Mouse (Mus musculus): Measurements from ENCODE around the gene Hdhd3. TPM values are rescaled to one million over a fixed set of nuclear protein-coding genes. Genes with fewer than 3 reads are reported as not detected.
A peak's percentile ranks its signal among the peaks of the same experiment; 100 is the strongest.

Hdhd3 gene
- polyA plus RNA-seq, 1 experiment from 2014 or later: 16.8 TPM

DNA sequence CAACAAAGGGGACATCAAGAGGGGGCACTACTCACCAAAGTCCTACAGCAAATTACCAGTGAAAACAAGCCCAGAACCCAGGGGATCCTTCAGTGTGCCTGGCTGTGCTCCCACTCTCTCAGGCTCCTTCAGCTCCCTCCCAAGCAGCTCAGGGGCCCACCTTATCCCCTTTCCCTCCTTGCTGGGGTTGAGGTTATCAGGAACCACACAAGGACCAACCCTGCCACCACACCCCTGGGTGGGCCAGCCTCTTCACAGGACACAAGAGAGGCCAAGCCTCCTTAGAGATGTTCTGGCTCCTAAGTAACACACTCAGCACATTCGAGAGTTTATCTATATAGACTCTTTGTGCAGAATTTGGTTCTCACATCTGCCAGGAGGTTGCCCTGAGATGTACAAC, 13.3 kb upstream of the Hdhd3 start:
- ATAC-seq (ENCODE audit: low FRiP score, low TSS enrichment): no peak
- Histone ChIP-seq H3K4me3 (ENCODE audit: low read length) (no peak overlapping the region), H3K9ac (ENCODE audit: low read depth, low read length) (no peak overlapping the region), H3K27me3 (ENCODE audit: control insufficient read depth, insufficient read depth, low read length) (no peaks in the 10 kb centered on the region), H3K4me1 (ENCODE audit: control insufficient read depth, insufficient read depth, low read length) (peaks cover 38% of the 10 kb centered on the region), H3K4me2 (replicated peaks; ENCODE audit: low read depth, low read length) (no peak overlapping the region), H3K36me3 (ENCODE audit: control insufficient read depth, insufficient read depth, low read length) (peaks cover 26% of the 10 kb centered on the region), H3K9me3 (ENCODE audit: control insufficient read depth, low read length) (no peaks in the 10 kb centered on the region), H3K27ac (ENCODE audit: low read depth, low read length) (peak overlapping the region; percentile 53)
- 73% methylated on average over 1 of the region's 1 CpGs for WGBS

DNA sequence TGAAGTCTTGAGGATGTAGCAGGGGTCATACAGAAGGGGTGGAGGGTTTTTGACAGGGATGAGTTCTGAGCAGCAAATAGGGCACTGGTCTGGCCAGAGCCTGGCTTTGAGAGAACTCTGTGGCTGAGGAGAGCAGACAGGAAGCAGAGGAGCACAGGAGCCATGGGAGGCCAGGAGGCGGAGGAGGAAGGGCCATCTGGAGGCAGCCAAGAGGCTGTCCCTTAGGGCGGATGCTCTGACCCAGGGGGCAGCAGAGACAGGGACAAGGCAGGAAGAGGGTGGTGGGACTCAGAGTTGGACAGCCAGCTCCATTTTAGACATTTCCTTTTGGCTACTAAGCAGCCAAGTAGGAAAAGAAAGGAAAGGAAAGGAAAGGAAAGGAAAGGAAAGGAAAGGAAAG, 12.8 kb upstream of the Hdhd3 start:
- Histone ChIP-seq H3K27ac (ENCODE audit: low read depth, low read length) (peak overlapping the region; percentile 53; the same call in 1 of the 2 replicates), H3K36me3 (ENCODE audit: control insufficient read depth, insufficient read depth, low read length) (peaks cover 31% of the 10 kb centered on the region), H3K9me3 (ENCODE audit: control insufficient read depth, low read length) (no peaks in the 10 kb centered on the region), H3K4me3 (ENCODE audit: low read length) (no peak overlapping the region), H3K9ac (ENCODE audit: low read depth, low read length) (no peak overlapping the region), H3K4me1 (ENCODE audit: control insufficient read depth, insufficient read depth, low read length) (peaks cover 38% of the 10 kb centered on the region), H3K27me3 (ENCODE audit: control insufficient read depth, insufficient read depth, low read length) (no peaks in the 10 kb centered on the region), H3K4me2 (replicated peaks; ENCODE audit: low read depth, low read length) (no peak overlapping the region)
- ATAC-seq (ENCODE audit: low FRiP score, low TSS enrichment): no peak
- 33% methylated on average over 2 of the region's 2 CpGs for WGBS

DNA sequence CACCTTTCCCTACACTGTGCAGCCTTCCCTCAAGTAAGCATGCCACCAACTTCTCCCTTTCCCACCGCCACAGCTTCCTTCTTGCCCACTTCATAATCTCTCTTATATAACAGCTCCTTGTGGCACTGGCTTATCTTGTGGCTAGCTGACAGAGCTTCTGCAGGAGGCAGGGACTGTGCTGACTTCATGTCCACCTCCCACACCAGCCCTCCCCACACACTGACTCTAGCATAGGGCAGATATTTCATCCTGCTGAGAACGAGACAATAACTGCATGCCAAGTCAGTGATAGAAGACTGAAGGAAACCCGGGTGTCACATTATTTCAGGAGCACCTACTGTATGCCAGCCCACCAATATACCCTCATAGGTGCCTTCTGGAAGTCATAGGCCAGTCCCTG, 12.2 kb upstream of the Hdhd3 start:
- Histone ChIP-seq H3K4me2 (replicated peaks; ENCODE audit: low read depth, low read length) (no peak overlapping the region), H3K27ac (ENCODE audit: low read depth, low read length) (no peak overlapping the region), H3K4me1 (ENCODE audit: control insufficient read depth, insufficient read depth, low read length) (peaks cover 38% of the 10 kb centered on the region), H3K9ac (ENCODE audit: low read depth, low read length) (no peak overlapping the region), H3K36me3 (ENCODE audit: control insufficient read depth, insufficient read depth, low read length) (peaks cover 37% of the 10 kb centered on the region), H3K27me3 (ENCODE audit: control insufficient read depth, insufficient read depth, low read length) (no peaks in the 10 kb centered on the region), H3K4me3 (ENCODE audit: low read length) (no peak overlapping the region), H3K9me3 (ENCODE audit: control insufficient read depth, low read length) (no peaks in the 10 kb centered on the region)
- 74% methylated on average over 3 of the region's 3 CpGs for WGBS
- ATAC-seq (ENCODE audit: low FRiP score, low TSS enrichment): no peak

DNA sequence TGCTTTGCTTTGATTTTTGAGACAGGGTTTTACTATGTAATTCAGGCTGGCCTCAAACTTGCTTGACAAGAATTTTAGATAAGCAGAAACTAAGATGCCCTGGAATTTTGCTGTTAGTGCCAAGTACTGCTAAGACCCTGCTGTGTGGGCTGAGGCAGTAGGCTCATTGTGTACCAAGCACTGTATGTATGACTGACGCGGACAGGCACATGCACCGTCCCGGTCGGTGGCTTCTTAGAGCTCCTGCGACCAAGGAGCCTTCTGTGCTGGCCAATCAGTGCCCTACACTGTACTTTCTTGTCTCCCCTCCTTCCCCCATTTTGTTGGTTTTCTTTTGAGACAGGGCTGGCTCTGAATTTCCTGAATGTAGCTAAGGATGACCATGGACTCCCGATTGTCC, 11.7 kb upstream of the Hdhd3 start:
- H3K9ac ChIP-seq (ENCODE audit: low read depth, low read length): no peak overlapping the region
- H3K4me1 ChIP-seq (ENCODE audit: control insufficient read depth, insufficient read depth, low read length): peaks cover 38% of the 10 kb centered on the region
- WGBS: 91% methylated on average over 7 of the region's 7 CpGs
- H3K9me3 ChIP-seq (ENCODE audit: control insufficient read depth, low read length): no peaks in the 10 kb centered on the region
- H3K27ac ChIP-seq (ENCODE audit: low read depth, low read length): no peak overlapping the region
- peaks cover 42% of the 10 kb centered on the region for H3K36me3 ChIP-seq (ENCODE audit: control insufficient read depth, insufficient read depth, low read length)
- no peak overlapping the region for H3K4me3 ChIP-seq (ENCODE audit: low read length)
- H3K4me2 ChIP-seq (replicated peaks; ENCODE audit: low read depth, low read length): no peak overlapping the region
- H3K27me3 ChIP-seq (ENCODE audit: control insufficient read depth, insufficient read depth, low read length): no peaks in the 10 kb centered on the region
- ATAC-seq (ENCODE audit: low FRiP score, low TSS enrichment): no peak

DNA sequence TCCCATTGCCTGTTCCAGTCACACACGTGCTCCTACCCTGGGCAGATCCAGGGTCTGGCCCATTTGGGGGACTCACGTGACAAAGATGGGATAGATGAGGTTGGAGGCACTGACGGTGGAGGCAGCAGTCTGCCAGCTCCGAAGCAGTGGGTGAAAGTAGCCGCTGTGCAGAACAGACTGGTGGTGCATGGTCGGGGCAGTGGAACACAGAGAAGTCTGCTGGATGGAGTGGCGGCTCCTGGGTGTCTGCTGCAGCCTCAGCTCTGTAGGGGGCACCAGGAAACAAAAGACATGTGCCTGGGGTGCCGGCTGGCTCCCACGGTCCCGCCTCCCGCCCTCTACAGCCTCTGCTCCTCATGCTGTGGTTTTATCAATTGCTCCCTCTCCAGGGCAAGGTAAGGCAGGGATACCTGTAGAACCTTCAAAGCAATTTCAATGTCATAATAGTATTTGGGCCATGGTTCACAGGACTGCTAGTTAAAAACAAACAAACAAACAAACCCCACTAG, 10.8 kb upstream of the Hdhd3 start:
- Histone ChIP-seq H3K4me1 (ENCODE audit: control insufficient read depth, insufficient read depth, low read length) (peaks cover 37% of the 10 kb centered on the region), H3K36me3 (ENCODE audit: control insufficient read depth, insufficient read depth, low read length) (peaks cover 51% of the 10 kb centered on the region), H3K9me3 (ENCODE audit: control insufficient read depth, low read length) (no peaks in the 10 kb centered on the region), H3K27me3 (ENCODE audit: control insufficient read depth, insufficient read depth, low read length) (no peaks in the 10 kb centered on the region), H3K27ac (ENCODE audit: low read depth, low read length) (no peak overlapping the region), H3K9ac (ENCODE audit: low read depth, low read length) (no peak overlapping the region), H3K4me3 (ENCODE audit: low read length) (no peak overlapping the region), H3K4me2 (replicated peaks; ENCODE audit: low read depth, low read length) (no peak overlapping the region)
- 58% methylated on average over 11 of the region's 11 CpGs for WGBS
- no peak; the same call in 1 of the 2 replicates for ATAC-seq (ENCODE audit: low FRiP score, low TSS enrichment)

DNA sequence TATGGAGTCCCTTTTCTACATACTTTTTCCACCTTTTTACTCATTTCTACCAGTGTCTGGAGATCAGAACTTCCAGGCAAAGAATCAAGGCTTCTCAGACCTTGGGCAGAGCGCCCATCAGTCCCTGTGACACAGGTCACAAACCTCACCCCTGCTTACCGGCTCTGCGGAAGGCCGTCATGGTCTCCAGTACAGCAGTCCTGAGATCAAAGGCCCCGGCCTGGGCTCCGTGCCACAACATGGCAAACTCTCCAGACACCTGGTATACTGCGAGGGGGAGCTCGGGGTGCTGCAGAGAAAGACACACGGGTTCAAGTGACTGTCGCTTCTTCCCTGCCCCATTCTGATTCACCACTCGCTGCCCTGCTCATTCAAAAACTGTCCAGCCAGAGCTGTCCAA, 6.7 kb upstream of the Hdhd3 start:
- H3K4me3 ChIP-seq (ENCODE audit: low read length): no peak overlapping the region
- H3K9ac ChIP-seq (ENCODE audit: low read depth, low read length): no peak overlapping the region
- H3K9me3 ChIP-seq (ENCODE audit: control insufficient read depth, low read length): no peaks in the 10 kb centered on the region
- 92% methylated on average over 11 of the region's 11 CpGs for WGBS
- peaks cover 69% of the 10 kb centered on the region for H3K36me3 ChIP-seq (ENCODE audit: control insufficient read depth, insufficient read depth, low read length)
- no peak overlapping the region for H3K27ac ChIP-seq (ENCODE audit: low read depth, low read length)
- H3K27me3 ChIP-seq (ENCODE audit: control insufficient read depth, insufficient read depth, low read length): no peaks in the 10 kb centered on the region
- H3K4me1 ChIP-seq (ENCODE audit: control insufficient read depth, insufficient read depth, low read length): 0 out of 2 replicates have a peak, but pooled peaks cover 3% of the 10 kb centered on the region
- no peak overlapping the region for H3K4me2 ChIP-seq (replicated peaks; ENCODE audit: low read depth, low read length)
- no peak for ATAC-seq (ENCODE audit: low FRiP score, low TSS enrichment)

DNA sequence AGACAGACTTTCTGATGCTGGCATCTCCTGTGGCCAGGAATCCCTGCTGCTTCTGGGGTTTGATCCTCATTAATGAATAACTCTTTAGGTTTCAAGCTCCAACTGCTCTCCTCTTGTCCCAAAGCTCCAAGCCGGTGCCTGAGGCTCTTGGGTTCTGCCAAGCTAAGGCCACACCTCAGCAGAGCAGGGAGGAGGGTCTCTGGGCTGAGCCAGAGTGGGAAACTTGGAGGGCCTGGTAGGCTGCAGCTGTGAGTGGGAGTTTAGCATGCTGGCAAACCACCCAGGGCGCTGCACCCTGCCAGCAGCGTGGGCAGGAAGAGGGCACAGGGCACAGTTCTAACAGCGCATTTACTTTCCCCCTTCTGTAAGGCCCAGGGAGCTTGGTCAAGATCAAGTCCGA, 5.6 kb upstream of the Hdhd3 start:
- H3K27ac ChIP-seq (ENCODE audit: low read depth, low read length): no peak overlapping the region
- H3K4me2 ChIP-seq (replicated peaks; ENCODE audit: low read depth, low read length): no peak overlapping the region
- 90% methylated on average over 5 of the region's 5 CpGs for WGBS
- peaks cover 66% of the 10 kb centered on the region for H3K36me3 ChIP-seq (ENCODE audit: control insufficient read depth, insufficient read depth, low read length)
- no peak overlapping the region for H3K4me3 ChIP-seq (ENCODE audit: low read length)
- no peak overlapping the region for H3K9ac ChIP-seq (ENCODE audit: low read depth, low read length)
- 0 out of 2 replicates have a peak, but pooled peaks cover under 1% of the 10 kb centered on the region for H3K4me1 ChIP-seq (ENCODE audit: control insufficient read depth, insufficient read depth, low read length)
- no peaks in the 10 kb centered on the region for H3K27me3 ChIP-seq (ENCODE audit: control insufficient read depth, insufficient read depth, low read length)
- H3K9me3 ChIP-seq (ENCODE audit: control insufficient read depth, low read length): no peaks in the 10 kb centered on the region
- ATAC-seq (ENCODE audit: low FRiP score, low TSS enrichment): no peak

DNA sequence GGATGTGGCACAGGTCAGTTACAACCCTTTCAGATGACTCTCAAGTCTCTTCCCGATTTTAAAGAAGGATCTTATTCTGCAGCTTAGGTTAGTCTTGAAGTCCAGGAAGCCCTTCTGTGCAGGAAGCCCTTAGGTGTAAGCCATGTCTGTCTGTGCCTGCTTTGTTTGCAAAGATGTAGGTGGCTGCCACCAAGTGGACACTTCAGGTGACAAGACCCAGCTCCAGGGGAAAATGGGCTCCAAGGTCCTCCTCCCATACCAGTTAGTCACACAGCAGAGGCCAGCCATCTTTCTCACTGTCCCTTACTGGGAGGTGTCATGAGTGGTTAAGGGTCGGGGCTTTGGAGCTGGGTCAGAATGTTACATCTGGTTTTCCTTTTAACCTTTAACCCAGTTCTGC, 3.5 kb upstream of the Hdhd3 start:
- H3K4me1 ChIP-seq (ENCODE audit: control insufficient read depth, insufficient read depth, low read length): no peaks in the 10 kb centered on the region

DNA sequence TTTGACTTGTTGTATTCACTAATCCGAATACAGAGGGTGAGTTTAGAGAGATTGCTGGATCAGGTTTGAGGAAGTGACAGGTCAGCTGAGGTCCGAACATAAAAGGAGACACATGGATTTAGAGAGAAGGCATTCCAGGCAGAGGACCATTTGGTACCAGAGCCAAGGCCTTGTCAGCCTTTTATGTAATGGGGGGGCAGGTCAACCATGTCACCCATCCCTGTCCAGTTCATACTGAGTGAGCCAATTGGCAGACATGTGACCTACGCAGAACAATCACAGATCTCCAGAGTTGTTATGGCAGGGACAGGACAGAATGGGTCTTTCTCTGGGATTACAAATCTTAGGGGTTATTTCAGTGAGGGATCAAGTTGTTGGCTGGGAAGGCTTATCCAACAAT, 2.7 kb upstream of the Hdhd3 start:
- ATAC-seq (ENCODE audit: low FRiP score, low TSS enrichment): no peak
- H3K9ac ChIP-seq (ENCODE audit: low read depth, low read length): no peak overlapping the region
- H3K36me3 ChIP-seq (ENCODE audit: control insufficient read depth, insufficient read depth, low read length): peaks cover 37% of the 10 kb centered on the region
- H3K4me1 ChIP-seq (ENCODE audit: control insufficient read depth, insufficient read depth, low read length): peaks cover 3% of the 10 kb centered on the region; the same call in 1 of the 2 replicates
- no peak overlapping the region for H3K4me3 ChIP-seq (ENCODE audit: low read length)
- no peak overlapping the region for H3K27ac ChIP-seq (ENCODE audit: low read depth, low read length)
- no peaks in the 10 kb centered on the region for H3K9me3 ChIP-seq (ENCODE audit: control insufficient read depth, low read length)
- 76% methylated on average over 3 of the region's 3 CpGs for WGBS
- H3K4me2 ChIP-seq (replicated peaks; ENCODE audit: low read depth, low read length): no peak overlapping the region
- H3K27me3 ChIP-seq (ENCODE audit: control insufficient read depth, insufficient read depth, low read length): no peaks in the 10 kb centered on the region

More for the DNA sequence above, 3.5 kb upstream of the Hdhd3 start:
- no peak overlapping the region for H3K4me3 ChIP-seq (ENCODE audit: low read length)
- no peak overlapping the region for H3K9ac ChIP-seq (ENCODE audit: low read depth, low read length)
- H3K36me3 ChIP-seq (ENCODE audit: control insufficient read depth, insufficient read depth, low read length): peaks cover 46% of the 10 kb centered on the region
- ATAC-seq (ENCODE audit: low FRiP score, low TSS enrichment): no peak
- H3K9me3 ChIP-seq (ENCODE audit: control insufficient read depth, low read length): no peaks in the 10 kb centered on the region
- WGBS: 54% methylated on average over 2 of the region's 2 CpGs
- no peak overlapping the region for H3K4me2 ChIP-seq (replicated peaks; ENCODE audit: low read depth, low read length)
- no peaks in the 10 kb centered on the region for H3K27me3 ChIP-seq (ENCODE audit: control insufficient read depth, insufficient read depth, low read length)
- no peak overlapping the region for H3K27ac ChIP-seq (ENCODE audit: low read depth, low read length)
